Mouse (Mus musculus) urinary bladder, adult 2 months (tissue): ENCODE results near the gene Dyrk1a. TPM values are rescaled to one million over a fixed set of nuclear protein-coding genes. Genes with fewer than 3 reads are reported as not detected.

Experiments
- DNase-seq: peaks from one replicate; pipeline ENCODE4 v3.0.0; 2022; ENCODE audit warnings: low spot score
- polyA plus RNA-seq: library from polyadenylated mRNA; depleted of rRNA; stranded (reverse); fragments of >200 nt; gene quantifications from 2 replicates; pipeline ENCODE4 v1.2.3, GENCODE M21; 2012; rRNA removed

The Dyrk1a gene
- polyA plus RNA-seq, 1 experiment: 25.4 TPM

- DNase-seq: no peak
Observed at GRCm38 (mm10) chr16:94714483-94714882, 144.7 kb downstream of the Dyrk1a start.

- no peak for DNase-seq
Observed at GRCm38 (mm10) chr16:94717051-94717450, 147.2 kb downstream of the Dyrk1a start.

GRCm38 (mm10) chr16:94718919-94719318 is 149.1 kb downstream of the Dyrk1a start:
- no peak for DNase-seq

- DNase-seq: no peak
Observed at GRCm38 (mm10) chr16:94719488-94719887, 149.7 kb downstream of the Dyrk1a start.

- DNase-seq: no peak
Observed at GRCm38 (mm10) chr16:94720476-94721153, 150.8 kb downstream of the Dyrk1a start.

GRCm38 (mm10) chr16:94721549-94722006 is 151.8 kb downstream of the Dyrk1a start:
- no peak for DNase-seq

- no peak for DNase-seq
Observed at GRCm38 (mm10) chr16:94722936-94723335, 153.1 kb downstream of the Dyrk1a start.

GRCm38 (mm10) chr16:94724061-94724596 is 154.3 kb downstream of the Dyrk1a start:
- DNase-seq: peak; percentile 52

GRCm38 (mm10) chr16:94724747-94725211 is 155.0 kb downstream of the Dyrk1a start:
- DNase-seq: no peak

- no peak for DNase-seq
Observed at GRCm38 (mm10) chr16:94729236-94729635, 159.4 kb downstream of the Dyrk1a start.

GRCm38 (mm10) chr16:94731027-94731426 is 161.2 kb downstream of the Dyrk1a start:
- no peak for DNase-seq

GRCm38 (mm10) chr16:94735472-94735871 is 165.7 kb downstream of the Dyrk1a start:
- no peak for DNase-seq

GRCm38 (mm10) chr16:94736462-94737358 is 166.9 kb downstream of the Dyrk1a start:
- DNase-seq: no peak

- no peak for DNase-seq
Observed at GRCm38 (mm10) chr16:94737359-94737687, 167.5 kb downstream of the Dyrk1a start.

GRCm38 (mm10) chr16:94743853-94744501 is 174.2 kb downstream of the Dyrk1a start:
- no peak for DNase-seq

- DNase-seq: no peak
Observed at GRCm38 (mm10) chr16:94745016-94745415, 175.2 kb downstream of the Dyrk1a start.

Other genes starting within 250 kb of the Dyrk1a start
- 2.1 and 2.2 TPM in 2 replicates for gene Ripply3, start 241.6 kb upstream of the Dyrk1a start, polyA plus RNA-seq
- gene Ttc3, start 199.4 kb upstream of the Dyrk1a start, polyA plus RNA-seq: 39.1 and 45.7 TPM in 2 replicates
- gene Pigp, start 198.2 kb upstream of the Dyrk1a start, polyA plus RNA-seq: 92.5 and 102 TPM in 2 replicates
- 52.4 and 64.7 TPM in 2 replicates for gene Vps26c, start 43.2 kb upstream of the Dyrk1a start, polyA plus RNA-seq